Mouse (Mus musculus) olfactory bulb, adult 2 months (tissue): ENCODE data around the gene Kcnc3. TPM values are rescaled to one million over a fixed set of nuclear protein-coding genes. Genes with fewer than 3 reads are reported as not detected.

Experiments
- H3K27ac ChIP-seq: fragments of 200-500 bp; 2 replicates; pipeline ENCODE4 v1.5.1; 2012; ENCODE audit warnings: low read depth, low read length; ENCODE audit not compliant: insufficient read depth
- H3K4me1 ChIP-seq: fragments of 200-500 bp; 2 replicates; pipeline ENCODE4 v1.6.1; 2012; ENCODE audit warnings: low read length; ENCODE audit not compliant: control insufficient read depth, insufficient read depth
- H3K4me3 ChIP-seq: fragments of 200-500 bp; 2 replicates; pipeline ENCODE4 v1.5.1; 2012; ENCODE audit warnings: mild to moderate bottlenecking, low read depth, low read length, moderate library complexity; ENCODE audit not compliant: insufficient read depth
- CTCF ChIP-seq: fragments of 200-500 bp; IDR thresholded peaks from 2 replicates; pipeline ENCODE4 v1.5.1; 2012; ENCODE audit warnings: low read depth, mild to moderate bottlenecking, low read length, moderate library complexity; ENCODE audit not compliant: insufficient read depth
- POLR2A ChIP-seq: fragments of 200-500 bp; IDR thresholded peaks from 2 replicates; pipeline ENCODE4 v1.6.1; 2012; ENCODE audit warnings: mild to moderate bottlenecking, low read depth, low read length, moderate library complexity; ENCODE audit not compliant: insufficient read depth
- WGBS: fragments of 180-500 bp; shearing (Covaris S2); methylation state at CpG from one replicate; pipeline ENCODE4 v1.1.7; 2018; 5-methylcytosine and 5-hydroxymethylcytosine counted together
- polyA plus RNA-seq: library from polyadenylated mRNA; stranded (reverse); fragments of >200 nt; gene quantifications from 2 replicates; pipeline ENCODE4 v1.2.4, GENCODE M21; 2012; ENCODE audit warnings: low replicate concordance; ENCODE audit not compliant: missing spikeins, insufficient read depth, insufficient read length

Kcnc3 gene
- polyA plus RNA-seq, 1 experiment: not detected

GRCm38 (mm10) chr7:44626966-44627365 is 36.5 kb downstream of the Kcnc3 start:
- TF ChIP-seq POLR2A (no peak), CTCF (no peak)
- Histone ChIP-seq H3K4me1 (peaks cover 16% of the 10 kb centered on the region), H3K27ac (no peak overlapping the region), H3K4me3 (no peak overlapping the region)
- 91% methylated on average over 13 of the region's 13 CpGs for WGBS

- peaks cover 16% of the 10 kb centered on the region for H3K4me1 ChIP-seq
- no peak overlapping the region for H3K27ac ChIP-seq
- H3K4me3 ChIP-seq: no peak overlapping the region
- no peak for TF ChIP-seq CTCF
- no peak for TF ChIP-seq POLR2A
- 94% methylated on average over 15 of the region's 15 CpGs for whole genome bisulfite sequencing
Observed at GRCm38 (mm10) chr7:44628402-44629034, 38.1 kb downstream of the Kcnc3 start.

GRCm38 (mm10) chr7:44630437-44630836 is 40.0 kb downstream of the Kcnc3 start:
- TF ChIP-seq CTCF (no peak), POLR2A (no peak)
- Histone ChIP-seq H3K27ac (no peak overlapping the region), H3K4me3 (no peak overlapping the region), H3K4me1 (peaks cover 12% of the 10 kb centered on the region)
- WGBS: 83% methylated on average over 13 of the region's 13 CpGs

- 65% methylated on average over 13 of the region's 13 CpGs for WGBS
- Histone ChIP-seq H3K4me1 (peaks cover 15% of the 10 kb centered on the region), H3K4me3 (no peak overlapping the region), H3K27ac (no peak overlapping the region)
- TF ChIP-seq CTCF (no peak), POLR2A (no peak)
Observed at GRCm38 (mm10) chr7:44632676-44633075, 42.2 kb downstream of the Kcnc3 start.

- Histone ChIP-seq H3K4me1 (peaks cover 15% of the 10 kb centered on the region), H3K27ac (no peak overlapping the region), H3K4me3 (no peak overlapping the region)
- TF ChIP-seq CTCF: no peak
- TF ChIP-seq POLR2A: no peak
- WGBS: 48% methylated on average over 15 of the region's 15 CpGs
Observed at GRCm38 (mm10) chr7:44633407-44633806, 42.9 kb downstream of the Kcnc3 start.

GRCm38 (mm10) chr7:44636684-44637083 is 46.2 kb downstream of the Kcnc3 start:
- TF ChIP-seq CTCF: no peak
- WGBS: 59% methylated on average over 9 of the region's 9 CpGs
- H3K4me1 ChIP-seq: peaks cover 16% of the 10 kb centered on the region
- no peak overlapping the region for H3K4me3 ChIP-seq
- no peak overlapping the region for H3K27ac ChIP-seq

- no peak overlapping the region for H3K27ac ChIP-seq
- H3K4me1 ChIP-seq: peaks cover 16% of the 10 kb centered on the region
- 31% methylated on average over 16 of the region's 16 CpGs for WGBS
- H3K4me3 ChIP-seq: no peak overlapping the region
- TF ChIP-seq POLR2A (no peak), CTCF (no peak)
Observed at GRCm38 (mm10) chr7:44638663-44639062, 48.2 kb downstream of the Kcnc3 start.

GRCm38 (mm10) chr7:44640843-44641605 is 50.6 kb downstream of the Kcnc3 start:
- WGBS: 22% methylated on average over 25 of the region's 25 CpGs

GRCm38 (mm10) chr7:44641887-44642286 is 51.4 kb downstream of the Kcnc3 start:
- TF ChIP-seq CTCF (peak; percentile 36; the same call in 1 of the 2 replicates), POLR2A (no peak)
- 41% methylated on average over 8 of the region's 8 CpGs for WGBS
- Histone ChIP-seq H3K27ac (no peak overlapping the region), H3K4me3 (no peak overlapping the region), H3K4me1 (peaks cover 17% of the 10 kb centered on the region)

More at GRCm38 (mm10) chr7:44640843-44641605, 50.6 kb downstream of the Kcnc3 start:
- Histone ChIP-seq H3K4me3 (peak overlapping the region; percentile 32), H3K4me1 (peaks cover 18% of the 10 kb centered on the region), H3K27ac (no peak overlapping the region)
- no peak for TF ChIP-seq POLR2A
- no peak for TF ChIP-seq CTCF
